Mouse (Mus musculus) hindbrain, embryonic 14.5 days (tissue): Measurements from ENCODE around the gene Olfr646. TPM values are rescaled to one million over a fixed set of nuclear protein-coding genes. Genes with fewer than 3 reads are reported as not detected.

Experiments
- ATAC-seq: fragments of 200-750 bp; cut with Nextera tagmentation; 2 replicates; pipeline ENCODE4 v1.8.0; 2017; ENCODE audit warnings: moderate number of reproducible peaks, mild to moderate bottlenecking, moderate TSS enrichment, moderate library complexity; ENCODE audit not compliant: low FRiP score
- DNase-seq: peaks from one replicate; pipeline ENCODE4 v3.0.0-alpha.2; 2015; ENCODE audit warnings: low spot score
- H3K27ac ChIP-seq: fragments of 300-500 bp; sonication (generic); 2 replicates; pipeline ENCODE4 v1.5.1; 2014; ENCODE audit warnings: mild to moderate bottlenecking, moderate library complexity
- H3K27me3 ChIP-seq: fragments of 300-500 bp; sonication (generic); 2 replicates; pipeline ENCODE4 v1.6.1; 2014; ENCODE audit warnings: mild to moderate bottlenecking, low read length, mixed read lengths; ENCODE audit not compliant: control insufficient read depth, insufficient read depth
- H3K36me3 ChIP-seq: fragments of 300-500 bp; sonication (generic); replicated peaks from 2 replicates; pipeline ENCODE4 v1.6.1; 2014; ENCODE audit not compliant: control insufficient read depth, insufficient read depth
- H3K4me1 ChIP-seq: fragments of 300-500 bp; sonication (generic); replicated peaks from 2 replicates; pipeline ENCODE4 v1.6.1; 2014; ENCODE audit warnings: antibody characterized with exemption, low read length, mixed read lengths; ENCODE audit not compliant: control insufficient read depth, insufficient read depth
- H3K4me2 ChIP-seq: fragments of 300-500 bp; sonication (generic); replicated peaks from 2 replicates; pipeline ENCODE4 v1.6.1; 2014; ENCODE audit warnings: mild to moderate bottlenecking, moderate library complexity
- H3K4me3 ChIP-seq: fragments of 300-500 bp; sonication (generic); replicated peaks from 2 replicates; pipeline ENCODE4 v1.5.1; 2014; ENCODE audit warnings: mild to moderate bottlenecking, low read length
- H3K9ac ChIP-seq: fragments of 300-500 bp; sonication (generic); 2 replicates; pipeline ENCODE4 v1.6.1; 2014
- H3K9me3 ChIP-seq: fragments of 300-500 bp; sonication (generic); 2 replicates; pipeline ENCODE4 v1.6.1; 2016; ENCODE audit warnings: low read length; ENCODE audit not compliant: control insufficient read depth
- WGBS: fragments of 180-500 bp; shearing (Covaris S2); extraction: QIAGEN DNeasy Blood & Tissue Kit; methylation state at CpG from one replicate; pipeline ENCODE4 v1.1.7; 2014; 5-methylcytosine and 5-hydroxymethylcytosine counted together
- polyA plus RNA-seq: library from polyadenylated mRNA; unstranded; fragments of >200 nt; fragmentation: Nextera tagmentation; extraction: Ambion mirVana; gene quantifications from 2 replicates; pipeline ENCODE4 v1.2.1, GENCODE M21; 2014

Gene Olfr646
- polyA plus RNA-seq, 1 experiment from 2014 or later, result not detected

DNA sequence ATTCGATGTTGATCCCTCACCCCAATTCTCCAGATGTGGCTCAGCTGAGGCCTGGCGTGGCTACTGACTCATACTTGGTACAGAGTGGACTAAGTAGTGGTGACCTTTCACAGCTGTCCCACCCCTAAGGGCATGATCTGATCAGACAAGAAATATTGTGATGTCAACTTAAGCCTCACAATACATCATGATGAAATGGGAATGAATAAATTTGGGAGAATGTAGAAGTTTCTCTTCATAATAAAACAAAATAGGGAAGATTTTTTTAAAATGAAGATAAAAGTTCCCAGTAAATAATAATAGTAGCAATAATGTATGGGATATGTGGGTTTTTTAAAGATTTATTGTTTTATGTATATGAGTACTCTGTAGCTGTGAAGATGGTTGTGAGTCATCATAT lies 45.8 kb downstream of the Olfr646 start, which contains the start of gene Ubqlnl:
Gene Ubqlnl, minus strand, starts transcription at position 101 of the 400 bp plus-strand sequence.
- Histone ChIP-seq H3K9ac (no peak within 1 kb of the TSS), H3K27ac (no peak within 1 kb of the TSS), H3K27me3 (no peaks in the 10 kb centered on the region), H3K9me3 (no peaks in the 10 kb centered on the region), H3K4me1 (no peaks in the 10 kb centered on the region), H3K4me3 (no peak within 1 kb of the TSS), H3K36me3 (no peaks in the 10 kb centered on the region), H3K4me2 (no peak within 1 kb of the TSS)
- 94% methylated on average over 2 of the region's 2 CpGs for WGBS
- ATAC-seq (no peak), DNase-seq (no peak)

Other genes with a start within 250 kb of the Olfr646 start
- not detected in 2 replicates for gene Olfr66, start 218.6 kb upstream of the Olfr646 start, polyA plus RNA-seq
- not detected in 2 replicates for gene Olfr64, start 210.4 kb upstream of the Olfr646 start, polyA plus RNA-seq
- not detected in 2 replicates for gene Olfr65, start 201.4 kb upstream of the Olfr646 start, polyA plus RNA-seq
- gene Olfr631, start 176.0 kb upstream of the Olfr646 start, polyA plus RNA-seq, result not detected in 2 replicates
- gene Olfr632, start 170.5 kb upstream of the Olfr646 start, polyA plus RNA-seq, result not detected in 2 replicates
- not detected in 2 replicates for gene Olfr633, start 160.4 kb upstream of the Olfr646 start, polyA plus RNA-seq
- gene Olfr635, start 133.7 kb upstream of the Olfr646 start, polyA plus RNA-seq, result not detected in 2 replicates
- gene Olfr638, start 106.1 kb upstream of the Olfr646 start, polyA plus RNA-seq, result not detected in 2 replicates
- 0.03 TPM in 1 of 2 replicates, not detected in the other for gene Olfr639, start 87.6 kb upstream of the Olfr646 start, polyA plus RNA-seq
- gene Olfr640, start 79.3 kb upstream of the Olfr646 start, polyA plus RNA-seq, result not detected in 2 replicates
- not detected in 2 replicates for gene Olfr641, start 69.4 kb upstream of the Olfr646 start, polyA plus RNA-seq
- not detected in 2 replicates for gene Olfr642, start 52.2 kb upstream of the Olfr646 start, polyA plus RNA-seq
- not detected in 2 replicates for gene 4930516K23Rik, start 43.4 kb upstream of the Olfr646 start, polyA plus RNA-seq
- not detected in 2 replicates for gene Olfr644, start 33.0 kb upstream of the Olfr646 start, polyA plus RNA-seq
- not detected in 2 replicates for gene Olfr645, start 19.4 kb upstream of the Olfr646 start, polyA plus RNA-seq
- gene Ubqln5, start 25.0 kb downstream of the Olfr646 start, polyA plus RNA-seq, result not detected in 2 replicates
- gene Olfr643, start 32.5 kb downstream of the Olfr646 start, polyA plus RNA-seq, result not detected in 2 replicates
- gene Ubqln3, start 38.4 kb downstream of the Olfr646 start, polyA plus RNA-seq, result not detected in 2 replicates
- gene Ubqlnl, start 45.7 kb downstream of the Olfr646 start, polyA plus RNA-seq, result not detected in 2 replicates
- not detected in 2 replicates for gene Olfm5, start 60.0 kb downstream of the Olfr646 start, polyA plus RNA-seq
- gene Olfr648, start 78.5 kb downstream of the Olfr646 start, polyA plus RNA-seq, result 0.63 and 0.66 TPM in 2 replicates
- not detected in 2 replicates for gene Olfr649, start 91.1 kb downstream of the Olfr646 start, polyA plus RNA-seq
- gene Trim6, start 113.9 kb downstream of the Olfr646 start, polyA plus RNA-seq, result 0.13 and 0.20 TPM in 2 replicates
- gene Trim34a, start 139.6 kb downstream of the Olfr646 start, polyA plus RNA-seq, result 1.0 and 1.3 TPM in 2 replicates
- gene Trim5, start 183.2 kb downstream of the Olfr646 start, polyA plus RNA-seq, result 0.12 and 0.44 TPM in 2 replicates
- gene Trim12a, start 210.6 kb downstream of the Olfr646 start, polyA plus RNA-seq, result 1.6 and 2.2 TPM in 2 replicates
- not detected in 2 replicates for gene Trim34b, start 224.6 kb downstream of the Olfr646 start, polyA plus RNA-seq
- gene Trim12c, start 248.5 kb downstream of the Olfr646 start, polyA plus RNA-seq, result 0.94 and 1.4 TPM in 2 replicates